Mouse (Mus musculus) liver, adult (tissue): ENCODE measurements around the gene Jdp2.

ENCODE experiments used
- GATA4 ChIP-seq: IDR thresholded peaks from 2 replicates; pipeline ENCODE4 v1.6.1; 2014; ENCODE audit warnings: mild to moderate bottlenecking, low read length; ENCODE audit not compliant: insufficient replicate concordance

Jdp2 gene

GRCm38 (mm10) chr12:85589870-85590382 is 8.9 kb upstream of the Jdp2 start:
- TF ChIP-seq GATA4: no peak

GRCm38 (mm10) chr12:85592943-85593342 is 5.9 kb upstream of the Jdp2 start:
- TF ChIP-seq GATA4: peak; percentile 32; the same call in 1 of the 2 replicates

GRCm38 (mm10) chr12:85594390-85594789 is 4.4 kb upstream of the Jdp2 start:
- no peak for TF ChIP-seq GATA4

GRCm38 (mm10) chr12:85598053-85598452 is 774 bp upstream of the Jdp2 start:
- no peak for TF ChIP-seq GATA4

- no peak for TF ChIP-seq GATA4
Observed at GRCm38 (mm10) chr12:85599478-85600152, 788 bp downstream of the Jdp2 start.

DNA sequence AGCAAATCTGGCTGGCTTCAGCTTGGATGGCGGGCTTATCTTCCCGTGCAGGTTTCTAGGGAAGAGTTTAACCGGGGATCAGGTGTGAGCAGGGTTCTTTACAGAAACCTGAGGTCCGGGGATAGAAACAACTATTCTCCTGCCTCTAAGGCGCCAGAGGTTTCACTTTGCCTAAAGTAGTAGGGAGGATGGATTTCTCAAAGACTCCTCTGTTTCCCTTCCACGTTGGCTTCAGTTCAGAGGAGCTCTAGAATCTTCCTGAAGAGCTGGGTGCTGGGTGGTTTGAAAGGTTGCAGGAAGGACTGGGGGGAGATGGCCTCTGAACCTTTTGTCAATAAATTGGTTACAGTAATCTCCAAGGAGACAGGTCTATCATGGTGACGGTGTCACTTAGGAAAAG is 1.8 kb downstream of the Jdp2 start:
- no peak for TF ChIP-seq GATA4

GRCm38 (mm10) chr12:85601531-85601930 is 2.7 kb downstream of the Jdp2 start:
- no peak for TF ChIP-seq GATA4

DNA sequence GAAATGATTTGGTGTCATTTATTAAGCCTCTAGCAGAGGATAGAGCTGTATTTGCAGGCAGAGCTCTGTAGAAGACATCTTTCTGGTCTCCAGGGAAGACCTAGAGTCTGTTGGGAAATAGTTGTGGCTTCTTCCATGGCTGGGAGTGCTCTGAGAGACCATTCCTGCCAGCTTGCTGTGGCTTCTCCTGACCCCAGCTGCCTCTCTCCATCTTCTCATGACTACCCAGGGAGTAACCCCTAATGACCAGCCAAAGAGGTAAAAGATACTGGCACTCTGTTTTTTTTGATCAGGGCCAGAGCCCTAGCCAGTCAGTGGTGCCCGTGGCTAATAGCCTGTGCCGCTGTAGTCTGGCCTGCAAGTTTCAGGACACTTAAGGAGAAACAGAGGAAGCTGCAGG is 3.3 kb downstream of the Jdp2 start:
- no peak for TF ChIP-seq GATA4

- no peak for TF ChIP-seq GATA4
Observed at GRCm38 (mm10) chr12:85602811-85603210, 4.0 kb downstream of the Jdp2 start.

DNA sequence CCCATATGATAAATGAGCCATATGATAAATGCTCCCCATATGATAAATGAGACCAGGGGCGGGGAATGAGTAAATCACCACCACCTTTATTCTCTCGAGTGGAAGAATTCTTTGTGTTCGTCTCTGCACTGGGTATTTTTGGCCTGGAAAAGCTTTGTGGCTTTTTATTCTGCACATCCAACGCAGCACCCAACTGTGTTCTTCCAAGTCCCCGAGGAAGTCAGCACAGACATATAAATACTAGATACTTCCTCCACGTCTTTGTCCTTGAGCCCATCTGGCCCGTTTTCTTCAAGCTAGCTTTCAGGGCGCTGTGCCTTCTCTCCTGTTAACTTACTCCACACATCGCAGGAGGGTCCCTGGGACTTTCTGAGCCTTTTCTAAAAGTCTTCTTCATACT is 4.9 kb downstream of the Jdp2 start:
- no peak for TF ChIP-seq GATA4

- TF ChIP-seq GATA4: no peak
Observed at GRCm38 (mm10) chr12:85604301-85604998, 5.6 kb downstream of the Jdp2 start.

GRCm38 (mm10) chr12:85607519-85608449 is 9.0 kb downstream of the Jdp2 start:
- no peak for TF ChIP-seq GATA4

- TF ChIP-seq GATA4: no peak
Observed at GRCm38 (mm10) chr12:85610167-85610566, 11.3 kb downstream of the Jdp2 start.

- TF ChIP-seq GATA4: no peak
Observed at GRCm38 (mm10) chr12:85614090-85614489, 15.3 kb downstream of the Jdp2 start.

DNA sequence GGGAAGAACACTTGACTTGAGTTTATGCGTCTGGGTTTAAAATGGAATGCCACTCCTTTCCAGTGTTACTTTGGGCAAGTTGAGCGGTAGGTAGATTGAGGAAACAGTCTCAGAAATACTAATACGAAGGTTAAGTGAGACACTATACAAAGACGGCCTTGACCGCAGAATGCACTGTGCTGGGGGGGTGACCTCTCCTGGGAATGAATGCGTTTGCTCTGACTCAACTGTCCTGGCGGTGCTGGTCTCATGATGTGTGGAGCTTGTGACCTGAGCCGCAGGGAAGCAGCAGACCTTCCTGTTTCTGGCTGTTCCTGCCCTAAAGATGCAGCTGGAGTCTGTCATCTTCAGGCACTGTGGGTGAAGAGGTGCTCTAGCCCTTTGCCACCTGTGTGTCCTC is 16.7 kb downstream of the Jdp2 start:
- no peak for TF ChIP-seq GATA4
